Mouse (Mus musculus): ENCODE measurements around the gene Pex11g.
A peak's percentile ranks its signal among the peaks of the same experiment; 100 is the strongest.

The Pex11g gene

GRCm38 (mm10) chr8:3481605-3482004, 14.1 kb upstream of the Pex11g start:
- no peak for DNase-seq (ENCODE audit: low spot score)

- DNase-seq (ENCODE audit: low spot score): no peak
These were observed 12.8 kb upstream of the Pex11g start for GRCm38 (mm10) chr8:3480221-3480785.

- no peak for DNase-seq (ENCODE audit: low spot score)
These were observed 8.4 kb upstream of the Pex11g start for GRCm38 (mm10) chr8:3475715-3476429.

GRCm38 (mm10) chr8:3470562-3470961, 3.1 kb upstream of the Pex11g start, which contains the start of gene Tex45:
Gene Tex45, plus strand, starts transcription at chr8:3470862.
- DNase-seq (ENCODE audit: low spot score): no peak

- DNase-seq (ENCODE audit: low spot score): no peak
These were observed 1.4 kb upstream of the Pex11g start for GRCm38 (mm10) chr8:3468838-3469237.

- DNase-seq (ENCODE audit: low spot score): no peak
These were observed 536 bp upstream of the Pex11g start for GRCm38 (mm10) chr8:3467886-3468545.

- no peak for DNase-seq (ENCODE audit: low spot score)
These were observed 3.2 kb downstream of the Pex11g start for GRCm38 (mm10) chr8:3464309-3464708.

- no peak for DNase-seq (ENCODE audit: low spot score)
These were observed 4.2 kb downstream of the Pex11g start for GRCm38 (mm10) chr8:3463248-3463647.

GRCm38 (mm10) chr8:3451992-3452391, 15.5 kb downstream of the Pex11g start:
- DNase-seq (ENCODE audit: low spot score): no peak

GRCm38 (mm10) chr8:3450670-3451069, 16.8 kb downstream of the Pex11g start:
- DNase-seq (ENCODE audit: low spot score): no peak

- no peak for DNase-seq (ENCODE audit: low spot score)
These were observed 18.3 kb downstream of the Pex11g start for GRCm38 (mm10) chr8:3449226-3449625.

GRCm38 (mm10) chr8:3439510-3439909, 28.0 kb downstream of the Pex11g start:
- DNase-seq (ENCODE audit: low spot score): no peak

GRCm38 (mm10) chr8:3436492-3436891, 31.0 kb downstream of the Pex11g start:
- DNase-seq (ENCODE audit: low spot score): no peak

GRCm38 (mm10) chr8:3431113-3431512, 36.4 kb downstream of the Pex11g start:
- DNase-seq (ENCODE audit: low spot score): no peak

GRCm38 (mm10) chr8:3429966-3430365, 37.5 kb downstream of the Pex11g start:
- DNase-seq (ENCODE audit: low spot score): peak; percentile 23

GRCm38 (mm10) chr8:3428426-3428825, 39.1 kb downstream of the Pex11g start:
- no peak for DNase-seq (ENCODE audit: low spot score)

- DNase-seq (ENCODE audit: low spot score): no peak
These were observed 41.3 kb downstream of the Pex11g start for GRCm38 (mm10) chr8:3426211-3426610.

GRCm38 (mm10) chr8:3425217-3425616, 42.3 kb downstream of the Pex11g start:
- DNase-seq (ENCODE audit: low spot score): no peak

GRCm38 (mm10) chr8:3421507-3421906, 46.0 kb downstream of the Pex11g start:
- DNase-seq (ENCODE audit: low spot score): no peak

- DNase-seq (ENCODE audit: low spot score): no peak
These were observed 47.3 kb downstream of the Pex11g start for GRCm38 (mm10) chr8:3420105-3420706.

- no peak for DNase-seq (ENCODE audit: low spot score)
These were observed 49.4 kb downstream of the Pex11g start for GRCm38 (mm10) chr8:3418101-3418500.

GRCm38 (mm10) chr8:3417455-3417854, 50.0 kb downstream of the Pex11g start:
- no peak for DNase-seq (ENCODE audit: low spot score)

- no peak for DNase-seq (ENCODE audit: low spot score)
These were observed 50.6 kb downstream of the Pex11g start for GRCm38 (mm10) chr8:3416846-3417245.
